ENCODE assay signal across 18 mouse cellular contexts in genomic region chr1:161621291-161621690, GRCm38 (mm10).
DNase-seq lines count a peak whose midpoint lies in the region; ATAC-seq and TF ChIP-seq lines count a peak whose summit lies in the region.
"Had no signal": no experiment of that assay in that cellular context is flagged by ENCODE, and none has a peak within 500 bp of the region (broad histone marks: within the 10 kb centered on the region; RNA-seq: fewer than 3 reads in every experiment).

No protein-coding gene starts in this region.

- peak; percentile 10 to 28 for DNase-seq in left cerebral cortex, adult 2 months (ENCODE audit: extremely low spot score in 1 of 2, low spot score in 2 of 2)
- no peak for DNase-seq in left cerebral cortex, postnatal 10 days (ENCODE audit: extremely low spot score in 1 of 2, low spot score in 2 of 2)
- peak; percentile 90 for DNase-seq in Muller cell, postnatal 12 days (ENCODE audit: inconsistent ontology term)
- peak; percentile 12 to 19 for DNase-seq in cerebellum, adult 18-20 months
- peak; percentile 37 to 52 for DNase-seq in frontal cortex, postnatal 36 days (ENCODE audit: low spot score in 2 of 2)
- no peak for DNase-seq in lung, adult 2 months
- DNase-seq: forebrain, postnatal 0 days; heart, adult 2 months; heart, postnatal 36 days; kidney, postnatal 14 days; layer of hippocampus, postnatal 36 days; thymus, postnatal 36 days had no signal

- no peak for ATAC-seq in megakaryocyte progenitor cell, adult 5-6 weeks (replicated peaks; ENCODE audit: poor library complexity)
- ATAC-seq in activated CD4-positive, CD25-positive, alpha-beta regulatory T cell, adult 4 months = no peak
- ATAC-seq: forebrain, postnatal 0 days; inflammation-experienced regulatory T-cells, adult 6 months had no signal

- no peak for TF ChIP-seq POLR2A in lung, adult 2 months (IDR thresholded peaks at IDR 0.05; ENCODE audit: borderline replicate concordance, extremely low read depth, low read depth, low read length)

- H3K27ac ChIP-seq in left cerebral cortex, adult 2 months = no peak overlapping the region
- H3K27ac ChIP-seq: embryonic facial prominence, embryonic 13.5 days; heart, adult 2 months; liver, embryonic 14.5 days had no signal

- H3K4me1 ChIP-seq in lung, adult 2 months (ENCODE audit: control insufficient read depth, insufficient read depth, low read length) = no peaks in the 10 kb centered on the region
- H3K4me1 ChIP-seq: embryonic facial prominence, embryonic 13.5 days; megakaryocyte, embryonic 14.5 days had no signal

- 64% methylated on average over 6 of the region's 6 CpGs for WGBS in lung, adult 2 months

- TF ChIP-seq CTCF in left cerebral cortex, adult 2 months (IDR thresholded peaks at IDR 0.05) = no peak
- no peak for TF ChIP-seq CTCF in lung, adult 2 months (IDR thresholded peaks at IDR 0.05; ENCODE audit: insufficient read depth, low read length)

- H3K4me3 ChIP-seq in left cerebral cortex, adult 2 months = no peak overlapping the region
- no peak overlapping the region for H3K4me3 ChIP-seq in lung, adult 2 months (replicated peaks; ENCODE audit: extremely low read depth, low read depth, low read length)
- H3K4me3 ChIP-seq: embryonic facial prominence, embryonic 13.5 days; heart, adult 2 months; megakaryocyte, embryonic 14.5 days had no signal

- intact Hi-C loops in left cerebral cortex, adult 2 months (cut with DNase I) = loop anchor here (5.0 kb wide), 1 partner anchor 129 kb away; the partner anchor contains the start of gene Tnfsf18
- intact Hi-C loops in left cerebral cortex, postnatal 10 days (cut with DNase I) = no loop called here

Comparison
In these comparisons a context has a peak if more than half of its experiments do, and no peak if none do; other contexts are left out.
1. DNase-seq: peak in left cerebral cortex, adult 2 months (2 of 2), Muller cell, postnatal 12 days (single experiment), cerebellum, adult 18-20 months (2 of 2) and frontal cortex, postnatal 36 days (2 of 2); none in left cerebral cortex, postnatal 10 days (0 of 2) and lung, adult 2 months (single experiment).